Mouse (Mus musculus) yolk sac, embryonic 10.5 days (tissue): ENCODE measurements around the gene Cox10.

Experiments used
- DNase-seq: peaks from one replicate; pipeline ENCODE4 v3.0.0-alpha.2; 2017; ENCODE audit warnings: low spot score

Cox10 gene

GRCm38 (mm10) chr11:63952743-63953191 lies 126.5 kb downstream of the Cox10 start:
- no peak for DNase-seq

GRCm38 (mm10) chr11:63951831-63952631 lies 127.2 kb downstream of the Cox10 start:
- peak; percentile 65 for DNase-seq

- DNase-seq, result no peak
These were observed 130.9 kb downstream of the Cox10 start for GRCm38 (mm10) chr11:63948371-63948770.

DNA sequence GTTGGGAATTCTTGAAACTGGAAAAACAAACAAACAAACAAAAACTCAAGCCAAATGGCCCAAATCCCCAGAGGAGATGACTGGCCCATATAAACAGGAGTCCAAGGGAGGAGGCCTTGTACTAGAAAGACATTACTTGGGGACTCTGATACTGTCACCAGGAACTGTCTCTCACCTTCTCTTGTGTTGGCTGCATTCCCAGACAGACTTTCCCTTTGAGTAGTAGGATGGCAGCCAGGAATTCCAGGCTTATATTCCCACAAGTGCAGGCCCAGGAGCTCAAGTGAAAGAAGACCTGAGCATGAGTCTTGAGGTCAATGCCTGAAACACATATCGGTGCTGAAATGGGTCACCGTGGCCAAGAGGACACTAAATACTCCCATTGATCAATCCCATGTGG lies 132.2 kb downstream of the Cox10 start:
- DNase-seq, result no peak

DNA sequence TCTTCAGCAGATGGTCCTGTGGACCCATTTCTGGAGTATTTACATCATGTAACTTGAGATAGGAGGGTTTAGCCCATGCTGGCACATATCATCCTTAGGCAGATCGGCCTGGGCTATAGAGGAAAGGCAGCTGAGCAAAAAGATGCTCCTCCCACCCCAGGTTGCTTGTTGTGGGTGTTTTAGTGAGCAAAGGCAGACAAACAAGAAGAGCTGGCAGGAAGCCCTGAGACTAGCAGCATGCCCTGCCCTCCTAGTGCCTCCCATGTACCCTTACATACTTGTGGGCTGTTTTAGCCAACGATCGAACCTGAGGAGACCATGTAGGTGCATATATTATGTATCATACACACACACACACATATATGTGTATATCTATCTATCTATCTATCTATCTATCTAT lies 135.3 kb downstream of the Cox10 start:
- no peak for DNase-seq

DNA sequence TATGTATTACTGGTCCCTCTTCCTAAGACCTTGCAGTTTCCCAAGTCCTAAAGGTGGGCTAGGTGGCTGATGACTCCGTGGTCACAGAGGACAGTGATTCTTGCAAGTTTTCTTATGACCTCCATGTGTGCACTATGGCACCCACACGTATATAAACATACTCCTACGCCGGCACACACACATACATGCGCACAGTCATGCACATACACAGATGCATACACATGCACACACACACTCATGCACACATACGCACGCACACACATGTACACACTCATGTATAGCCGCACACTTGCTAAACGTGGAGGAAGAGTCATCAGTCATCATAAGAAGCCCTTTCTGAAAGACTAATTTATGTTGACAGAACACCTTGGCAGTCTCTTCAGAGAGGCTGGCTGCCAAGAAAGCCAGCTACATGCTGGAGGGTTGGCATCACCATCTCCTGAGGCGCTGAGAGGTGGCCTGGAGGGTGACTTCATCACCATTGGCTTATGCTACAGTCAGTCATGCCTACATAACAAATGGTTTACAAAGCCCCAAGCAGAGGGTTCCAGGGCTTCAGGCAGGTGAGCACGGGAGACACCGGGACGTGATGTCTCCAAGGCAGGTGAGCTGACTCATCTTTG lies 135.9 kb downstream of the Cox10 start:
- DNase-seq, result no peak

- no peak for DNase-seq
These were observed 137.1 kb downstream of the Cox10 start for GRCm38 (mm10) chr11:63942177-63942576.

- DNase-seq, result no peak
These were observed 142.6 kb downstream of the Cox10 start for GRCm38 (mm10) chr11:63936641-63937040.

DNA sequence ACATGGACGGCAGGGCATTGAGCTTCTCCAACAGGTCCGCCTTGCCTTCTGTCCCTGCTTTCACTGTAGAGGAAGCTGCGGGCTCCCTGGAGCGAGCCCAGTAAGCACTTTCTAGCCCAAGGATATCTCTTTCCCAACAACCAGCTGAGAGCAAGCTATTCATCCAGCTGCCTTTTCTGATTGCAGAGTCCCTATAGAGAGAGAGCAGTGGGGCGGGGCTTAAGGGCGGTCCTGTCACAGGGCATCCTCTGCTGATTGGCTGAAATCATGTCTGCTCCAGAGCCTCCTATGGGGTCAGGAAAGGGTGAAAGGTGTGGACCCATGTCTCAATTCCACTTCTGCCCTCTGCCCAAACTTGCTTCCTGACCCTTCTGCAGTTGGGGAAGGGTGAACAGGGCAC lies 152.4 kb downstream of the Cox10 start:
- no peak for DNase-seq

DNA sequence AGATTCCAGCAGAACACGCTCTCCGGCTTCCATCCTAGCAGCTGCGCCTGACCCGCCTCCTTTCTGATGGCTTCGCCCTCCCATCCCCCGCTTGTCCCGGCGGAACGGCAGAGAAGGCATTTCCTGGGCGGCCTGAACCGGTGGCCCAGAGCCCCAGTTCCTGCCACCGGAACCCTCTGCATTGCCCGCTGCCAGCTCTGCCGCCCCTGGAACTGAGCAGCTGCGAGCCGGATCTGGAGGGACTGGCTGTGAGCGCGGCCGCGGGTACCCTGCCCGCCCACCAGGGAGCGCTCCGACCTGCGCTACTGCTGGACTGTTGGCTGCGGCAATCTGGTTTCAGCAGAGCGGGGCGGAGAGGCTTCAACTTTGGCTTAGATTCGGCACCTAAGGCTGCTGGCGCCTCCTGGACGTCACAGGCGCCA lies 154.1 kb downstream of the Cox10 start:
- DNase-seq, result peak; percentile 72

DNA sequence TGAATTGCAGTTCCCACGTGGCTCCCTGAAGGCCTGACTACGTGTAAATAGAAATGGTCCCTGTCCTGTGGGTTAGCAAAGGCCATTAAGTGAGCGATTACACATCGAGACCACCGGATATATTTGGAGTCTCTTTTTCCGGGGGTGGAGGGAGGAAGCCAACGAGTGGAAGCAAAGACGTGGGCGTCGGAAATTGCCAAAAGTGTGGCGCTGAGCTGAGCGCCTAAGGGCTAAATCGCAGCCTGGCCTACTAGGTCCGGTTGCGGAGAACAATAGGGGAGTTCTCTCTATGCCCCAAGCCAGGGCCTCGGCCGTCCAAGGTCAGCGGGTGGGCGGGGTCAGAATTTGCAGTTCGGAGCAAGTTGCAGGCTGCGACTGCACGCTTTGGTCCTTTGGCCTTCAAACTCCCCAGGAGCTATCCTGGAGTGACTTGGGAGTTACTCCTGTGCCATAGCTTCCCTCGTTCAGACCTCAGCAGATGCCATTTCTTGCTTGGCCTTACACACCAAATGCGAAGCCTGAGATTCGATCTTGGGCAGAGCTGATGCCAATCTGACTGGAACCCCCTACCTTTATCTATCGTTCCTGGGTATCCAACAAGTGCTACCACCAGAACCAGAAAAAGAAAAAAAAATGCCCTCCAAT lies 154.9 kb downstream of the Cox10 start:
- peak; percentile 16 for DNase-seq

DNA sequence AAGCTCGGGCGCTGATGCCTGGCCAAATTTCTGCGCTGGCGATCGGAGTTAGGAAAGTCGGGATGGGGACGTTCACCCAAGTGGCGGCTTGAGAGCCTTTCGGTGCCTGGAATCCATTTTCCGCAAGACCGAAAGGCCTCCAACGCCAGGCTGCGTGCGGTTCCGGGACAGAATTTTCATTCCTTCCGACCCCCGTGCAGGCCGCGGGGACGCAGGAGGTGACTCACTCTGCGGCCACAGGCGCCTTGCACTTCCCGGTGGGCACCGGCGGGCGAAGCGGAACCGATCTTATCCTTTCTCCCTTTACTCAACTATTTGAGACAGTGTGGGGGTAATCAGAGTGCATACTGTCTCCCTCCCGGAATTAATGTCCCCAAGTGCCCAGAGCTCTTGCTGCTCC lies 155.9 kb downstream of the Cox10 start:
- DNase-seq, result peak; percentile 14

DNA sequence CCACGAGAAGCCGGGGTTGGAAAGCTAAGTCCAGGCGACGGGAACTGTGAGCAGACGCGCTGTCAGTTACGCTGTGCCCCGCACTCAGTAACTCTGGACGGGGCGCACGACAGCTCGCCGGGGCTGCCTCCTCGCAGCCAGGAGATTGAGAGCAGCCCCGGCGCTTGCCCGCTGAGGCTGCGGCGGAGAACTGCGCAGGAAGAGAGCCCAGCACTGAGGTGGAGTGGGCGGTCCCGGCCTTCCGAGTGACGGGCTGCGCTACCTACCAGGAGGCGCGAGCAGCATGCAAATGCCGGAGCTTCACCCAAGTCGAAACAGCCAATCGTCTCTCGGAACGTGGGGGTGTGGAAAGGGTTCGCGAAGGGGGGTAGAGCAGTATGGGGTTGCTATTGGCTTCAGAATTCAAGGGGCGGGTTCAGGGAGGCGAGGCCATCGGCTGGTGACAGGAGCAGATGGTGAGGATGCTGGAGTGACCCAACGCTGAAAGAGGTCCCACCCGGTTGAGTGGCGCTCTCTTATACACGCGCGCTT lies 157.1 kb downstream of the Cox10 start, which contains the start of gene Hs3st3b1:
TSS of gene Hs3st3b1 (minus strand) at position 200 of the 531 bp plus-strand sequence.
- peak; percentile 97 for DNase-seq

DNA sequence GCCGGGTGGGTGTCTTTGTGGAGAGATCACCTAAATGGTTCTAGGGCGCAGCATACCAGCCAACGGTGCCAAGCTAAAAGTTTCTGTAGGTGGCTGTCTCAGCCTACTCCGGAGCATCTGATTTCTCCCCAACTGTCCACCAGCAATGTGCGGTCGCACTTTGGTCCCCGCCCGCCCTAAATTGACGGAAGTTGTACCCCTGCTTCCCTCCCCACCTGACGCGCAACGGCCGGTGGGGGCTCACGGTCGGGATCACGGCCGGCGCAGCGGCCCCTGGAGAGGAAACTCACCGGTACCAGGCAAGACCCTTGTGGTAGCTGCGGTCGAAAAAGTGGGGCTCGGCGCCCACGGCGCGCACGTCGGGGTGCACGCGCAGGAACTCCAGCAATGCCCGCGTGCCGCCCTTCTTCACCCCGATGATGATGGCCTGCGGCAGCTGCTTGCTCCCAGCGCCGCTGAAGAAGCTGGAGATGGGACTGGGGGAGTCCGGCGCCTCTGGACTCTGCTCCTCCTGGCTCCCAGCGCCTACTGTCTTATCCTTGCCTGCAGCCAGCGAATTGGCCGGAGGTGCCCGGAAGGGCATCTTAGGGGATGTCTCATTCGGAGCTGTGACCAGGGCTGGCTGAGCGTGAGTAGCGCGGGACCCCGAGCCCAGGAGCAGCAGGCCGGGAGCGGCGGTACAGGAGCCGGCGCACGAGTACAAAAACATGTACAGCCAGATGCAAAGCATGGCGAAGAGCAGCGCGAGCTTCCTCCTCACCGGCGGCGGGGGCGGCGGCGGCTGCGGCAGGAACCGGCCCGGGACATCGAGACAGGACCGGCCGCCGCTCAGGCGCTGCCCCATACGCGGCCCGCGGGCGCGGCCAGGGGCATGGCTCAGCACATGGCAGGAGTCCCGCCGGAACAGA lies 158.0 kb downstream of the Cox10 start:
- DNase-seq, result peak; percentile 39

DNA sequence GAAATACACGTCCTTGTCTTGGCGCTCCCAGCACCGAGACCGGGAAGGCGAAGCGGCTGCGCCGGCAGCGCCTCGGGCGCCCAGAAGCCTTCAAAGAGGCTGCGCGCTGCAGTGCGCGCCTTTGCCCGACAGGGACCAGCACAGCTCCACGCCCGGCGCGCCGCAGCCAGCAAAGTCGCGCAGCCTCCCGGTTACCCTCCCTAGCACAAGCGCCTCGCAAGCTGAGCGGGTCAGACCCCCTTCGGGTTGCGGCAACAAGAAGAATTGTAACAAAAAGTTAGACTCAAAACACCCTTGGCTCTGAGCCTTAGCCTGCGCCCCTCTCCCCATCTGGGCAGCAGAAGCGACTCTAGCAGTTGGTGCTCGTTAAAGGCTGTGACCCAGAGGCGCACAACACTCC lies 158.7 kb downstream of the Cox10 start:
- DNase-seq, result peak; percentile 73

- no peak for DNase-seq
These were observed 159.8 kb downstream of the Cox10 start for GRCm38 (mm10) chr11:63919211-63920098.

DNA sequence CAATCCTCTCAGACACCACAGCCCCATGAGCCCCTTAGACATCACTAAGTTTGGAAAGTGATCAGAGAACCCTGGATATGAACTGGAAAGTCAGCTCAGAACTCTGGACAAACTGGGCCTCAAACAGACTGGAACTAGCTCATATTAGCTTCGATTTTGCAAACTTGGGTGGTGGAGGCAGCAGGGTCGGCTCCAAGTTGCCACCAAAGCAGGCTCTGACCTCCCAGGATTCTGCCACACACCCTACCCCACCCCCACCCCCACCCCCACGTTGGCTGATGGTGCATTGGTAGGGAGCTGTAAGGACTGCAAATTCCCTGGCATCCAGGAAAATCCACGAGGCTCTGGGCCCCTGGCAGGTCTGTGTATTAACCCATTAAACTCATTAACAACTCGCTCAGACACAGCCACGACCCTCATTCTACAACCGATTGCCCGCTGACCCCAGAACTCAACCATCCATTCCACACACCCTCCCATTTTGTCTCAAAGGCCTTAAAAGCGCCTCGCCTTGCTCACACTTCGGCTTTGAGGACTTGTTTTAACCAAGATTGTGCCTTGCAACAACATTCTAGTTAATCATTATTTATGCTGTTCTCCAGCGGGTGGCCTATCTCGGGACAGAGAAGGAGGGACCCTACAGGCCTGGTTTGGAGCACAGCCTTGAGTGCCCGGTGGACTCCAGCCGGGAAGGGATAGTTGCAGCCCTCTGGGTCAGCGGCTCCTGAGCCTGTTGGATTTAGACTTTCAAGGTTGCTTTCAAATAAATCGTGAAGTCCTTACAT lies 160.8 kb downstream of the Cox10 start:
- peak; percentile 74 for DNase-seq

GRCm38 (mm10) chr11:63917561-63917960 lies 161.7 kb downstream of the Cox10 start:
- DNase-seq, result no peak

DNA sequence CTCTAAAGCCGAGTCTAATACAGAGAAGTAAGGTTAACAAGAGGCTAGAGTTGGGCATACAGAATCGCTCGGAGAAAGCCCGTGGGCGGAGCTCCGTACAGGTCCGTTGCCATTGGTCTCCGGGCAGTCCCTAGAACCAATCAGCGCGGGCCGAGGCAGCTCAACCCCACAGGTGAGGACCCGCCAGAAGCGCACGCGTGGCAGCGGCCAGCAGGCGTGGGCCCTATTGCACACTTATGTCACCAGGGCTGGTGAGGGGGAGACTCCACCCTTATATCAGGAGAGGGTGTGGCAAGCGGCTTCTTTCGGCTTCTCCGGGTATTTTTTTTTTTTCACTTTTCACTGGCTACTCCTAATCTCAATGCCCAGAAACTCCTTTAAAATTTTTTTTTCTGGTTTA lies 164.9 kb downstream of the Cox10 start:
- peak; percentile 74 for DNase-seq

DNA sequence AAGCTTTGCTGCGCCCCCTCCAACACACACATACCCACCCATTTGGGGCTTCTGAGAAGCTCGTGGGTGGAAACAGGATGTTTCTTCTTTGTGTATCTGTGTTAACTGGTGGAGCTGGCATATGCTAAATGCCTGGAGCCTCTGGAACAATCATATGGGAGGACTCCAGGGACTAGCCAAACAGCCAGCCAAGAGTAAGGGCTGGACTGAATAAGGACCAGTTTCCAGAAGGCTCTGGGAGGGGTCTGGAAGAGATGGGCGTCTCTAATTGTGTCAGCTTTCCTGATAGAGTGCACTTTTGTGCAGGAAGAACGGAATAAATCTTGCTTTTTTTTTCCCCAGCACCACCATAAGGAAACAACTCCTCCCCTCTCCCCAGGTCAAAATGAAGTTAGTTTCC lies 165.3 kb downstream of the Cox10 start:
- DNase-seq, result no peak
